Mouse (Mus musculus) forebrain, embryonic 11.5 days (tissue): Measurements from ENCODE around the gene Cnnm3. TPM values are rescaled to one million over a fixed set of nuclear protein-coding genes. Genes with fewer than 3 reads are reported as not detected.

Experiments
- ATAC-seq: fragments of 200-750 bp; cut with Nextera tagmentation; replicated peaks from 2 replicates; pipeline ENCODE4 v1.8.0; 2017; ENCODE audit warnings: moderate TSS enrichment; ENCODE audit not compliant: low FRiP score
- DNase-seq: peaks from one replicate; pipeline ENCODE4 v3.0.0-alpha.2; 2017; ENCODE audit warnings: low spot score
- H3K27ac ChIP-seq: fragments of 300-500 bp; sonication (generic); 2 replicates; pipeline ENCODE4 v1.5.1; 2014; ENCODE audit warnings: low read depth, low read length
- H3K27me3 ChIP-seq: fragments of 300-500 bp; sonication (generic); 2 replicates; pipeline ENCODE4 v1.6.1; 2014; ENCODE audit warnings: mild to moderate bottlenecking, low read length, mixed read lengths; ENCODE audit not compliant: control insufficient read depth, insufficient read depth
- H3K36me3 ChIP-seq: fragments of 300-500 bp; sonication (generic); 2 replicates; pipeline ENCODE4 v1.6.1; 2014; ENCODE audit warnings: mild to moderate bottlenecking, low read length, moderate library complexity, mixed read lengths; ENCODE audit not compliant: control insufficient read depth, insufficient read depth
- H3K4me1 ChIP-seq: fragments of 300-500 bp; sonication (generic); replicated peaks from 2 replicates; pipeline ENCODE4 v1.6.1; 2014; ENCODE audit warnings: low read length, mixed read lengths; ENCODE audit not compliant: control insufficient read depth, insufficient read depth
- H3K4me2 ChIP-seq: fragments of 300-500 bp; sonication (generic); 2 replicates; pipeline ENCODE4 v1.6.1; 2014; ENCODE audit warnings: low read depth, mild to moderate bottlenecking, low read length, moderate library complexity, mixed read lengths; ENCODE audit not compliant: severe bottlenecking
- H3K4me3 ChIP-seq: fragments of 300-500 bp; sonication (generic); 2 replicates; pipeline ENCODE4 v1.5.1; 2014; ENCODE audit warnings: low read depth, low read length
- H3K9ac ChIP-seq: fragments of 300-500 bp; sonication (generic); 2 replicates; pipeline ENCODE4 v1.6.1; 2014; ENCODE audit warnings: low read length
- H3K9me3 ChIP-seq: fragments of 300-500 bp; sonication (generic); 2 replicates; pipeline ENCODE4 v1.6.1; 2016; ENCODE audit warnings: low read length, mixed read lengths; ENCODE audit not compliant: control insufficient read depth
- WGBS: fragments of 180-500 bp; shearing (Covaris S2); extraction: QIAGEN DNeasy Blood & Tissue Kit; methylation state at CpG from one replicate; pipeline ENCODE4 v1.1.7; 2014; 5-methylcytosine and 5-hydroxymethylcytosine counted together
- polyA plus RNA-seq: library from polyadenylated mRNA; unstranded; fragments of >200 nt; fragmentation: Nextera tagmentation; extraction: Ambion mirVana; gene quantifications from 2 replicates; pipeline ENCODE4 v1.2.1, GENCODE M21; 2014

The Cnnm3 gene
- polyA plus RNA-seq, 1 experiment from 2014 or later = 6.8 TPM

GRCm38 (mm10) chr1:36492416-36493139 is 19.1 kb upstream of the Cnnm3 start:
- Histone ChIP-seq H3K36me3 (no peaks in the 10 kb centered on the region), H3K4me2 (no peak overlapping the region), H3K9me3 (no peaks in the 10 kb centered on the region), H3K27ac (no peak overlapping the region), H3K27me3 (no peaks in the 10 kb centered on the region), H3K4me3 (no peak overlapping the region), H3K9ac (no peak overlapping the region), H3K4me1 (no peaks in the 10 kb centered on the region; the same call in 1 of the 2 replicates)
- no peak; the same call in 1 of the 2 replicates for ATAC-seq
- WGBS = 40% methylated on average over 9 of the region's 9 CpGs
- DNase-seq = no peak

GRCm38 (mm10) chr1:36493299-36493698 is 18.4 kb upstream of the Cnnm3 start:
- Histone ChIP-seq H3K9me3 (no peaks in the 10 kb centered on the region), H3K27ac (no peak overlapping the region), H3K4me3 (no peak overlapping the region), H3K27me3 (no peaks in the 10 kb centered on the region), H3K9ac (no peak overlapping the region), H3K36me3 (no peaks in the 10 kb centered on the region), H3K4me2 (no peak overlapping the region), H3K4me1 (no peaks in the 10 kb centered on the region; the same call in 1 of the 2 replicates)
- DNase-seq = no peak
- WGBS = 81% methylated on average over 6 of the region's 6 CpGs
- ATAC-seq = no peak

DNA sequence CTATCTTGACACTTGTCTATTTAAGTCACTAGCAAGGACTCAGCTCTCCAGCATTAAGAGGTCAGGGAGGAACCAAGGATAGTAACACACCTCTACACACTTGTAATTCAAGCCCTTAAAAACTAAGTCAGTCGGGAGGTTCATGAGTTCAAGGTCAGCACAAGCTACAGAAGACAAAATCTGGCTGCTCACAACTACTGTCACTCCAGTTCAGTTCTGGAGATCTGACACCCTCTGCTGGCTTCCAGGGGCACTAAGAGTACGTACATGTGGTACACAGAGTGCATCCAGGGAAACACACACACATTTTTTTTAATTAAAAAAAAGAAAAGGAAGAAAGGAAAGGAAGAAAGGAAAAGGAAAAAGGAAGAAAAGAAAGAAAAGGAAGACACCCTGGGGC is 14.9 kb upstream of the Cnnm3 start:
- Histone ChIP-seq H3K4me2 (no peak overlapping the region), H3K9me3 (no peaks in the 10 kb centered on the region), H3K4me3 (no peak overlapping the region), H3K9ac (no peak overlapping the region), H3K4me1 (no peaks in the 10 kb centered on the region; the same call in 1 of the 2 replicates), H3K36me3 (no peaks in the 10 kb centered on the region), H3K27me3 (no peaks in the 10 kb centered on the region), H3K27ac (no peak overlapping the region)
- DNase-seq (no peak), ATAC-seq (no peak)
- WGBS = 72% methylated on average over 2 of the region's 2 CpGs

GRCm38 (mm10) chr1:36497312-36497711 is 14.4 kb upstream of the Cnnm3 start:
- H3K27ac ChIP-seq = no peak overlapping the region
- H3K36me3 ChIP-seq = no peaks in the 10 kb centered on the region
- WGBS = 75% methylated on average over 2 of the region's 2 CpGs
- no peak for ATAC-seq
- H3K4me3 ChIP-seq = no peak overlapping the region
- DNase-seq = no peak
- no peaks in the 10 kb centered on the region; the same call in 1 of the 2 replicates for H3K4me1 ChIP-seq
- no peak overlapping the region for H3K9ac ChIP-seq
- H3K27me3 ChIP-seq = no peaks in the 10 kb centered on the region
- H3K9me3 ChIP-seq = no peaks in the 10 kb centered on the region
- H3K4me2 ChIP-seq = no peak overlapping the region

DNA sequence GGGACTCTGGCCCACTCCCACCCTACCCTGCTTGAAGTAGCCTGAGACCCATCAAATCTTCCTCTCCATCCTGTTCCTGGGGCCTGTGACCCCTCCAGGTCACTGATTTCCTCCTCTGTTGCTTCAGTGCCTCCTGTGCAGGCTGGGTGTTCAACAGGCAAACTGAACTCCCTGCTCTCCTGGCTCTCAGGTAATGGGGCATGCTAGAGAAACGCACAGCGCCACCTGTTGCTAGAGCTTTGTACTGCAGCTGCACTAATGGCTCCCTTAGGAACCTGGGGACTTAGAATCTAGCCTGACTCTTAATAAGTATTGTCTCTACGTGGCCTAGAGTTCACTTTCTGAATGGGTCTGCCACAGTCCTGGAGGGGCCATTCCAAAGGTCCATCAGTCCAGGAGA is 10.4 kb upstream of the Cnnm3 start:
- DNase-seq (peak; percentile 85), ATAC-seq (0 out of 2 replicates have a peak, but pooled peaks have one; percentile 24)
- H3K27me3 ChIP-seq = no peaks in the 10 kb centered on the region
- no peaks in the 10 kb centered on the region for H3K36me3 ChIP-seq
- H3K4me2 ChIP-seq = no peak overlapping the region
- H3K4me1 ChIP-seq = no peaks in the 10 kb centered on the region
- H3K4me3 ChIP-seq = no peak overlapping the region
- 5% methylated on average over 3 of the region's 3 CpGs for WGBS
- no peaks in the 10 kb centered on the region for H3K9me3 ChIP-seq
- H3K9ac ChIP-seq = no peak overlapping the region
- no peak overlapping the region for H3K27ac ChIP-seq

DNA sequence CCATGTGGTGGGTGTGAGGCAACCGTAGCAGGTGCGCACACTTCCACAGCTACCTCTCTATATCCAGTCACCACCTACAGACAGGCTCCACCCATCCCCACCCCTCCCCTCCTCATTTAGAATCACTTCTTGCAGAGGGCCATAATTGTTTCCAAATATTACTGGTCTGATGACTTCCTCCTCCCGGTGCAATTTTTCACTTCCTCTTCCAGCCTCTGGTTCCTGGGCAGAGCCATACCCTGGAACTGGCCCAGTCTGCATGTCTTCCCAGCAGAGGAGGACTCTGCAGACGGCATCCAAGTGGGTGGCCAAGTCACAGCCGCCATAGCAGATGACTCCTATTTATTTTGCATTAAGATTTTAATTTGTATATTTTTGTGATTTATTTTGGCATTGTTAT is 3.4 kb upstream of the Cnnm3 start:
- H3K36me3 ChIP-seq = no peaks in the 10 kb centered on the region
- no peak overlapping the region for H3K27ac ChIP-seq
- no peak for ATAC-seq
- H3K4me2 ChIP-seq = no peak overlapping the region
- no peaks in the 10 kb centered on the region for H3K27me3 ChIP-seq
- no peaks in the 10 kb centered on the region; the same call in 1 of the 2 replicates for H3K4me1 ChIP-seq
- H3K9me3 ChIP-seq = no peaks in the 10 kb centered on the region
- H3K4me3 ChIP-seq = no peak overlapping the region
- WGBS = 89% methylated on average over 5 of the region's 5 CpGs
- no peak for DNase-seq
- H3K9ac ChIP-seq = no peak overlapping the region

GRCm38 (mm10) chr1:36512089-36512965 is 660 bp downstream of the Cnnm3 start:
- ATAC-seq = peak; percentile 64

DNA sequence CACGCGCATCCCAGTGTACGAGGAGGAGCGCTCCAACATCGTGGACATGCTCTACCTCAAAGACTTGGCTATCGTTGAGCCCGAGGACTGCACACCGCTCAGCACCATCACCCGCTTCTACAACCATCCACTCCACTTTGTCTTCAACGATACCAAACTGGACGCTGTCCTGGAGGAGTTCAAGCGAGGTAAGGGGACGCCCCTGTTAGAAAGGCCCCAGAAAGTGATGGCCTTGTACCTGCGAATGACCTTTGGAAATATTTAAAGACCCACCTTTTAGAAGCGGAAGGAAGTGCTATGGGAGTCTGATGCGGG is 1.3 kb downstream of the Cnnm3 start:
- Histone ChIP-seq H3K27me3 (no peaks in the 10 kb centered on the region), H3K27ac (peak overlapping the region; percentile 95; the same call in 1 of the 2 replicates), H3K4me1 (peaks cover 4% of the 10 kb centered on the region), H3K4me2 (peak overlapping the region; percentile 96), H3K36me3 (peaks cover 3% of the 10 kb centered on the region; the same call in 1 of the 2 replicates), H3K4me3 (peak overlapping the region; percentile 92), H3K9ac (peak overlapping the region; percentile 84), H3K9me3 (no peaks in the 10 kb centered on the region)
- ATAC-seq (no peak), DNase-seq (no peak)
- WGBS = 1% methylated on average over 16 of the region's 16 CpGs

More at GRCm38 (mm10) chr1:36512089-36512965, 660 bp downstream of the Cnnm3 start:
- Histone ChIP-seq H3K9ac (peak overlapping the region; percentile 84), H3K4me2 (peak overlapping the region; percentile 96), H3K4me1 (peaks cover 4% of the 10 kb centered on the region), H3K9me3 (no peaks in the 10 kb centered on the region), H3K4me3 (peak overlapping the region; percentile 92), H3K36me3 (peaks cover 3% of the 10 kb centered on the region; the same call in 1 of the 2 replicates), H3K27ac (peak overlapping the region; percentile 95), H3K27me3 (no peaks in the 10 kb centered on the region)
- WGBS = under 1% methylated on average over 97 of the region's 126 CpGs
- peak; percentile 80 for DNase-seq
